Mouse (Mus musculus) brain, embryonic 14.5 days (tissue): ENCODE results near the gene Arap1.

Experiments
- CTCF ChIP-seq: fragments of 200-500 bp; IDR thresholded peaks from 2 replicates; pipeline ENCODE4 v1.5.1; 2012; ENCODE audit warnings: inconsistent platforms, mild to moderate bottlenecking, moderate library complexity, borderline replicate concordance; ENCODE audit not compliant: insufficient read depth, insufficient read length; ENCODE audit errors: extremely low read depth
- POLR2A ChIP-seq: fragments of 200-500 bp; IDR thresholded peaks from 2 replicates; pipeline ENCODE4 v1.6.1; 2012; ENCODE audit warnings: mild to moderate bottlenecking, inconsistent platforms, borderline replicate concordance; ENCODE audit not compliant: poor library complexity, insufficient read depth, insufficient read length, severe bottlenecking; ENCODE audit errors: extremely low read depth

DNA sequence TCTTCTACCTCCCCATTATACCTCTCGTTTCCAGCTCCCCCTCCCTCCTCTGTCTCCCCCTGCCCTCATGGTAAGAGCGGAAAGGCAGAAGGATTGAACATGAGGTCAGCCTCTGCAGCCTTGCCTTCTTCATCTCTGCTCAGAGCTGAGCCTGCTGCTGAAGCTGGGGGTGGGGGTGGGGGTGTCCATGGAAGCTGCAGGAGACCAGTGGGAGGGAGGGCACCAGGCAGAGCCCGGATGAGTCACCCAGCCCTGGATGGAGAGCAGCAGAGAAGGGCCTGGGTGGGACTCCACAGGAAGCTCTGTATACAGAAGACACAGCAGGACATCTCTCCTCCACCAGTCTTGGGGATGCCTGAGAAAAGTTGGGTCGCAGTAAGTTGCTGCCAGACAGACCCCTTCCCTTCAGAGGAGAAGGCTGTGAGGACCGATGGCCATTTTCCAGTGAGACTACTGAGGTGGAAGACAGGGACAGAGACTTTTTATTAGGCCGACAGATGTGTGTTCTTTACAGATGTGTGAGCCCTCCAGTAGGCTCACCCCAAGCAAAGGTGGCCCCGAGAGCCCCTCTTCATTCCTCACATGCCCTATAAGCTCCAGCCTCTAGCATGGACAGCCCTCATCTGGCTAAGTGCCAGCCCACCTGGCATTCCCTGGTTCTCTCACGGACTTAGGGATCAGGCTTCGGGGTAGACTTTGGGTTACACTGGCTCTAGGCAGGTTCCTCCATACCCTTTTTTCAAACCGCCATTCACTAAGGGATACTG is 17.6 kb upstream of the Arap1 start:
- TF ChIP-seq POLR2A (no peak), CTCF (no peak)
